Mouse (Mus musculus) MEL (cell line): ENCODE measurements around the gene Gm28635. TPM values are rescaled to one million over a fixed set of nuclear protein-coding genes. Genes with fewer than 3 reads are reported as not detected.

Source experiments
- DNase-seq: peaks from one replicate; pipeline ENCODE4 v3.0.0; 2011; ENCODE audit warnings: low read depth, low spot score
- H3K27ac ChIP-seq: 2 replicates; pipeline ENCODE4 v1.5.1; 2012; ENCODE audit warnings: low read depth, mild to moderate bottlenecking, control low read depth, low read length, moderate library complexity; ENCODE audit not compliant: control insufficient read depth
- H3K27me3 ChIP-seq, 2 experiments: fragments of 150-350 bp in 1 of 2; sonication (generic) in 1 of 2; 2 replicates each; pipeline ENCODE4 v1.6.1; 2012; ENCODE audit warnings: low read length in 2 of 2, mild to moderate bottlenecking in 2 of 2, improper control_type of control experiment in 1 of 2, moderate library complexity in 1 of 2; ENCODE audit not compliant: insufficient read depth in 2 of 2, control insufficient read depth in 1 of 2
- H3K36me3 ChIP-seq, 2 experiments: 2 replicates each; pipeline ENCODE4 v1.6.1; 2012 to 2014; ENCODE audit warnings: low read length in 2 of 2, improper control_type of control experiment in 1 of 2, inconsistent platforms in 1 of 2, mild to moderate bottlenecking in 1 of 2; ENCODE audit not compliant: insufficient read depth in 2 of 2, control insufficient read depth in 1 of 2
- H3K4me1 ChIP-seq, 2 experiments: fragments of 150-350 bp in 1 of 2; sonication (generic) in 1 of 2; 2 replicates each; pipeline ENCODE4 v1.6.1; 2012; ENCODE audit warnings: low read length in 2 of 2, improper control_type of control experiment in 1 of 2, mild to moderate bottlenecking in 1 of 2; ENCODE audit not compliant: insufficient read depth in 2 of 2, control insufficient read depth in 1 of 2
- H3K4me3 ChIP-seq, 2 experiments: fragments of 150-350 bp in 1 of 2; sonication (generic) in 1 of 2; 2 replicates each; pipeline ENCODE4 v1.5.1; 2012; ENCODE audit warnings: low read depth in 2 of 2, low read length in 2 of 2, mild to moderate bottlenecking in 2 of 2, moderate library complexity in 2 of 2, control low read depth in 1 of 2, improper control_type of control experiment in 1 of 2; ENCODE audit not compliant: control insufficient read depth in 1 of 2, insufficient read depth in 1 of 2
- H3K79me2 ChIP-seq: 2 replicates; pipeline ENCODE4 v1.6.1; 2012; ENCODE audit warnings: mild to moderate bottlenecking, low read length, moderate library complexity; ENCODE audit not compliant: control insufficient read depth, poor library complexity, insufficient read depth
- H3K9ac ChIP-seq: 2 replicates; pipeline ENCODE4 v1.6.1; 2012; ENCODE audit warnings: low read depth, mild to moderate bottlenecking, control low read depth, low read length, moderate library complexity; ENCODE audit not compliant: control insufficient read depth, poor library complexity, severe bottlenecking
- H3K9me3 ChIP-seq: fragments of 150-350 bp; sonication (generic); replicated peaks from 2 replicates; pipeline ENCODE4 v1.6.1; 2012; ENCODE audit warnings: mild to moderate bottlenecking, low read length, improper control_type of control experiment, moderate library complexity; ENCODE audit not compliant: insufficient read depth
- BHLHE40 ChIP-seq: IDR thresholded peaks from 2 replicates; pipeline ENCODE4 v1.6.1; 2012; ENCODE audit warnings: low read depth, mild to moderate bottlenecking, inconsistent platforms, low read length, improper control_type of control experiment, borderline replicate concordance
- CHD1 ChIP-seq: IDR thresholded peaks from 2 replicates; pipeline ENCODE4 v1.6.1; 2012; ENCODE audit warnings: low read depth, mild to moderate bottlenecking, inconsistent platforms, low read length, improper control_type of control experiment
- CHD2 ChIP-seq: IDR thresholded peaks from 2 replicates; pipeline ENCODE4 v1.6.1; 2011; ENCODE audit warnings: low read length, improper control_type of control experiment
- CTCF ChIP-seq, 3 experiments: IDR thresholded peaks in 2 of 3; conservative IDR thresholded peaks in 1 of 3; 2 replicates each; pipeline ENCODE4 v1.5.1; 2011 to 2012; ENCODE audit warnings: low read length in 3 of 3, low read depth in 2 of 3, mild to moderate bottlenecking in 2 of 3, improper control_type of control experiment in 1 of 3, inconsistent platforms in 1 of 3, mixed read lengths in 1 of 3, moderate library complexity in 1 of 3; ENCODE audit not compliant: control insufficient read depth in 1 of 3, insufficient read depth in 1 of 3, poor library complexity in 1 of 3, severe bottlenecking in 1 of 3
- E2F4 ChIP-seq: IDR thresholded peaks from 2 replicates; pipeline ENCODE4 v1.6.1; 2011; ENCODE audit warnings: low read depth, low read length, improper control_type of control experiment, borderline replicate concordance
- ELF1 ChIP-seq: IDR thresholded peaks from 2 replicates; pipeline ENCODE4 v1.6.1; 2014; ENCODE audit warnings: low read depth, mild to moderate bottlenecking, inconsistent platforms, low read length, improper control_type of control experiment, moderate library complexity
- EP300 ChIP-seq, 2 experiments: IDR thresholded peaks; 2 replicates each; pipeline ENCODE4 v1.6.1; 2011; ENCODE audit warnings: improper control_type of control experiment in 2 of 2, low read length in 2 of 2, low read depth in 1 of 2, mild to moderate bottlenecking in 1 of 2
- GABPA ChIP-seq: IDR thresholded peaks from 2 replicates; pipeline ENCODE4 v1.6.1; 2012; ENCODE audit warnings: low read depth, mild to moderate bottlenecking, inconsistent platforms, low read length, improper control_type of control experiment, moderate library complexity
- HCFC1 ChIP-seq: IDR thresholded peaks from 2 replicates; pipeline ENCODE4 v1.6.1; 2012; ENCODE audit warnings: low read depth, mild to moderate bottlenecking, inconsistent platforms, low read length, improper control_type of control experiment, moderate library complexity
- JUND ChIP-seq: IDR thresholded peaks from 2 replicates; pipeline ENCODE4 v1.6.1; 2011; ENCODE audit warnings: low read depth, mild to moderate bottlenecking, improper control_type of control experiment, low read length
- MAFK ChIP-seq: IDR thresholded peaks from 2 replicates; pipeline ENCODE4 v1.6.1; 2011; ENCODE audit warnings: low read depth, mild to moderate bottlenecking, low read length, improper control_type of control experiment, borderline replicate concordance
- MAX ChIP-seq: IDR thresholded peaks from 2 replicates; pipeline ENCODE4 v1.6.1; 2011; ENCODE audit warnings: low read length, improper control_type of control experiment
- MYB ChIP-seq: IDR thresholded peaks from 2 replicates; pipeline ENCODE4 v1.6.1; 2011; ENCODE audit warnings: mild to moderate bottlenecking, low read depth, low read length, improper control_type of control experiment
- MYC ChIP-seq: IDR thresholded peaks from 2 replicates; pipeline ENCODE4 v1.6.1; 2011; ENCODE audit warnings: low read depth, mild to moderate bottlenecking, low read length, improper control_type of control experiment, moderate library complexity
- NELFE ChIP-seq: IDR thresholded peaks from 2 replicates; pipeline ENCODE4 v1.6.1; 2011; ENCODE audit warnings: low read depth, low read length, improper control_type of control experiment
- NRF1 ChIP-seq: IDR thresholded peaks from 2 replicates; pipeline ENCODE4 v1.6.1; 2014; ENCODE audit warnings: low read depth, mild to moderate bottlenecking, inconsistent platforms, low read length, improper control_type of control experiment, moderate library complexity; ENCODE audit not compliant: poor library complexity, insufficient read depth, severe bottlenecking
- POLR2A ChIP-seq, 2 experiments: IDR thresholded peaks; 2 replicates each; pipeline ENCODE4 v1.6.1; 2011 to 2012; ENCODE audit warnings: low read length in 2 of 2, mild to moderate bottlenecking in 2 of 2, control low read depth in 1 of 2, improper control_type of control experiment in 1 of 2, low read depth in 1 of 2, moderate library complexity in 1 of 2; ENCODE audit not compliant: control insufficient read depth in 1 of 2, insufficient read depth in 1 of 2, poor library complexity in 1 of 2
- POLR2AphosphoS5 ChIP-seq: IDR thresholded peaks from 2 replicates; pipeline ENCODE4 v1.6.1; 2012; ENCODE audit warnings: low read depth, borderline replicate concordance, mild to moderate bottlenecking, inconsistent platforms, low read length, moderate library complexity, mixed read lengths
- SIN3A ChIP-seq: IDR thresholded peaks from 2 replicates; pipeline ENCODE4 v1.6.1; 2012; ENCODE audit warnings: low read length, improper control_type of control experiment, inconsistent platforms
- SMC3 ChIP-seq: IDR thresholded peaks from 2 replicates; pipeline ENCODE4 v1.6.1; 2011; ENCODE audit warnings: low read depth, low read length, improper control_type of control experiment
- TAL1 ChIP-seq: IDR thresholded peaks from 2 replicates; pipeline ENCODE4 v1.6.1; 2012; ENCODE audit warnings: mild to moderate bottlenecking, inconsistent platforms, low read length, moderate library complexity, mixed read lengths
- TCF12 ChIP-seq: IDR thresholded peaks from 2 replicates; pipeline ENCODE4 v1.6.1; 2014; ENCODE audit warnings: low read depth, mild to moderate bottlenecking, inconsistent platforms, low read length, improper control_type of control experiment, moderate library complexity
- UBTF ChIP-seq: IDR thresholded peaks from 2 replicates; pipeline ENCODE4 v1.6.1; 2012; ENCODE audit warnings: low read depth, mild to moderate bottlenecking, inconsistent platforms, low read length, improper control_type of control experiment, moderate library complexity, borderline replicate concordance; ENCODE audit not compliant: insufficient read depth
- USF1 ChIP-seq: IDR thresholded peaks from 2 replicates; pipeline ENCODE4 v1.6.1; 2014; ENCODE audit warnings: low read depth, mild to moderate bottlenecking, inconsistent platforms, low read length, improper control_type of control experiment, moderate library complexity
- USF2 ChIP-seq, 2 experiments: IDR thresholded peaks; 2 replicates each; pipeline ENCODE4 v1.6.1; 2011 to 2012; ENCODE audit warnings: improper control_type of control experiment in 2 of 2, low read length in 2 of 2, borderline replicate concordance in 1 of 2, inconsistent platforms in 1 of 2, low read depth in 1 of 2, mild to moderate bottlenecking in 1 of 2; ENCODE audit not compliant: insufficient read depth in 1 of 2
- ZC3H11A ChIP-seq: IDR thresholded peaks from 2 replicates; pipeline ENCODE4 v1.6.1; 2012; ENCODE audit warnings: low read depth, mild to moderate bottlenecking, inconsistent platforms, low read length, improper control_type of control experiment
- ZMIZ1 ChIP-seq: IDR thresholded peaks from 2 replicates; pipeline ENCODE4 v1.6.1; 2012; ENCODE audit warnings: low read depth, mild to moderate bottlenecking, inconsistent platforms, low read length, improper control_type of control experiment, moderate library complexity
- ZNF384 ChIP-seq: IDR thresholded peaks from 2 replicates; pipeline ENCODE4 v1.6.1; 2012; ENCODE audit warnings: low read depth, mild to moderate bottlenecking, inconsistent platforms, low read length, improper control_type of control experiment
- polyA plus RNA-seq, 2 experiments: library from polyadenylated mRNA; stranded (reverse) in 1 of 2; unstranded in 1 of 2; fragments of >175 nt in 1 of 2; fragments of >200 nt in 1 of 2; gene quantifications; 2 replicates each; pipeline versions ENCODE4 v1.2.1 to v1.2.4; 2012; ENCODE audit warnings: low replicate concordance in 2 of 2, low read depth in 1 of 2; ENCODE audit not compliant: insufficient read length in 2 of 2, insufficient read depth in 1 of 2, missing spikeins in 1 of 2
- total RNA-seq: library from RNA; depleted of rRNA; stranded (reverse); fragments of 300-350 nt; gene quantifications from 2 replicates; pipeline ENCODE4 v1.2.3, GENCODE M21; 2012

The Gm28635 gene
- total and polyA plus RNA-seq, 3 experiments, result 0.19 TPM; not detected in 2

GRCm38 (mm10) chr2:84682605-84683183, 4.9 kb upstream of the Gm28635 start (continued):
- TF ChIP-seq MYB (no peak), GABPA (no peak), BHLHE40 (no peak), MAFK (no peak), ELF1 (no peak), JUND (no peak), MAX (no peak), ZNF384 (0 out of 2 replicates have a peak, but pooled peaks have one; percentile 37), UBTF (no peak), CHD1 (no peak)

DNA sequence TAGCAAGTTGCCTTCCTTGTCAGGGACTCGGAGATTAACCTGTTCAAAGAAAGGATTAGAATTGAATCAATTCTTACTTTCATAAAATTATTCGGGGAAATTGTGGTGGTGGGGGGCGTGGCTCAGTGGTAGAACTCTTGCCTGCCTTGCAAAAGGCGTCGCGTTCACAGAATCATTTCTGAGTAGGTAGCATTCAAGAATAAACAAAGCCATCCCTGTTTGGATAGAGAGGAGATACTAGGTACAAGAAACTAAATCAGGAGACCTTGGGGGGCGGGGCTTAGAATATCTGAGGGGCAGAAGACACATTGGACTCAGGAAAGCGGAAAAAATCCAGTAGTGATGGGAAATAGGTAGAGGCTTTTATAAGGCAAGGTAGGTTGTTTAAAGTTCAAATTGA, 1.2 kb upstream of the Gm28635 start, which contains the start of gene Tmx2:
Tmx2 (minus strand) TSS at position 125 of the 400 bp plus-strand sequence.
- peaks cover 13 to 14% of the 10 kb centered on the region in 2 experiments for H3K4me1 ChIP-seq
- TF ChIP-seq CHD2 (no peak), ELF1 (no peak), E2F4 (no peak), NRF1 (no peak), EP300 (IDR thresholded peaks at IDR 0.05; ENCODE audit: low read depth in 1 of 2, low read length in 2 of 2) (no peak), TAL1 (no peak), NELFE (no peak), USF2 (IDR thresholded peaks at IDR 0.05; ENCODE audit: borderline replicate concordance in 1 of 2, insufficient read depth in 1 of 2, low read depth in 1 of 2, low read length in 2 of 2) (no peak), SIN3A (no peak), ZMIZ1 (no peak), POLR2A (IDR thresholded peaks at IDR 0.05; ENCODE audit: control insufficient read depth in 1 of 2, insufficient read depth in 1 of 2, low read depth in 1 of 2, low read length in 2 of 2, poor library complexity in 1 of 2) (no peak), TCF12 (no peak), POLR2AphosphoS5 (no peak), SMC3 (no peak), BHLHE40 (no peak), ZC3H11A (no peak), MYC (no peak), CTCF (IDR thresholded peaks at IDR 0.05 in 2 of 3, conservative IDR thresholded peaks at IDR 0.05 in 1 of 3; ENCODE audit: control insufficient read depth in 1 of 3, insufficient read depth in 1 of 3, low read depth in 2 of 3, low read length in 3 of 3, poor library complexity in 1 of 3, severe bottlenecking in 1 of 3) (no peak), HCFC1 (no peak), USF1 (no peak)
- H3K79me2 ChIP-seq, result peaks cover 26% of the 10 kb centered on the region
- DNase-seq, result peak; percentile 30
- H3K27ac ChIP-seq, result peak within 1 kb of the TSS; percentile 30; the same call in 1 of the 2 replicates
- H3K9me3 ChIP-seq, result no peaks in the 10 kb centered on the region
- H3K36me3 ChIP-seq, result peaks cover 2 to 31% of the 10 kb centered on the region in 2 experiments; a peak in 3 of 4 replicates
- peak within 1 kb of the TSS; percentile 82 for H3K9ac ChIP-seq
- no peaks in the 10 kb centered on the region for H3K27me3 ChIP-seq
- H3K4me3 ChIP-seq, result peak within 1 kb of the TSS; percentile 70 to 92
